Mouse (Mus musculus): ENCODE results near the gene Lce1m. TPM values are rescaled to one million over a fixed set of nuclear protein-coding genes. Genes with fewer than 3 reads are reported as not detected.

Gene Lce1m
- total and polyA plus RNA-seq, 3 experiments: 0.38 TPM; not detected in 2

DNA sequence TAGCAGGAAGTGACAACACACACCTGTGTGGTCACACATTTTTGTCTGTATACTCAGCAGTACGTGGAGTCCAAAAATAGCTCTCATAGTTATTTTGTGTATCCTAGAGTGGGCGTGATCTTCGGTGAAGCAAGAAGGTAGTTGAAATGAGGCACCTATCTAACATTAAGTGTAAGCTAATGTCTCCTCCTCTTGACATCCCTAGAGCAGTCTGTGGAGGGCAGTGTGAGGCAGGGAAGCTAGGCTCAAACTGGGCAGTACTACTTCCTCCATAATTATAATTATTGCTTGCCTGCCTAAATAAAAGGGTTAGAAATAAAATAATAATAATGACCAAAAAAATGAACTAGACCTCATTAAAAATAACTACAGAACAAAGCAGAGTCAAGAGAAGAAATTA lies 18.2 kb downstream of the Lce1m start:
- no peak for DNase-seq (ENCODE audit: low spot score)
- H3K4me3 ChIP-seq (ENCODE audit: low read depth, low read length): no peak overlapping the region
- H3K9me3 ChIP-seq (replicated peaks): peaks cover 2% of the 10 kb centered on the region; the same call in 1 of the 2 replicates
- no peak for TF ChIP-seq POLR2AphosphoS5 (IDR thresholded peaks at IDR 0.05; ENCODE audit: insufficient replicate concordance, low read depth, low read length)
- no peak for TF ChIP-seq GATA2 (IDR thresholded peaks at IDR 0.05; ENCODE audit: borderline replicate concordance, low read depth, low read length)
- no peak for TF ChIP-seq TAL1 (conservative IDR thresholded peaks at IDR 0.05; ENCODE audit: low read depth, low read length)
- no peak for TF ChIP-seq GATA1 (IDR thresholded peaks at IDR 0.05; ENCODE audit: borderline replicate concordance, low read length)
- no peak for TF ChIP-seq CTCF (IDR thresholded peaks at IDR 0.05; ENCODE audit: low read depth, low read length)
- no peaks in the 10 kb centered on the region for H3K27me3 ChIP-seq (ENCODE audit: insufficient read depth, low read length)
- ATAC-seq (ENCODE audit: extremely low read depth, insufficient number of reproducible peaks, low FRiP score, poor library complexity, severe bottlenecking): no peak
- no peaks in the 10 kb centered on the region for H3K4me1 ChIP-seq (ENCODE audit: insufficient read depth, low read depth, low read length)
- no peaks in the 10 kb centered on the region for H3K36me3 ChIP-seq (replicated peaks)

DNA sequence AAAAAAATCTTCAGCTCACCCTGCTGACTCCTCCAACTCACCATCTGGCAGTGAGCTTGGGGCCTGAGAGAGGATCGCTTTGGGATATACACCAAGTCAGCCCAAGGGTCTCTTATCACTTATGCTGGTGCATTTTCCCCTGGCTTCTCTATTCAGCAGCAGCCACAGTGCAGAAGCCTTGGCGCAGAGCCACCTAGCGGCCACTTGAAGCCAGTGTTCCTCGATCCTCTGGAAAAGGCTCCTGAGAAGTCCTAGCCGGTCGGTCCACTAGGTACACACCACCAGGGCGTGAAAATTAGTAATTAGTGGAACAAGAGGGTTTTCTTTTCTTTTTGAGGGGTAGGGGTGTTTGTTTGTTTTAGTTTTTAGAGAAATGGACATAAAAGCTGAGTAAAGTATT lies 20.2 kb downstream of the Lce1m start:
- no peaks in the 10 kb centered on the region for H3K27me3 ChIP-seq (ENCODE audit: insufficient read depth, low read length)
- no peak overlapping the region for H3K4me3 ChIP-seq (ENCODE audit: low read depth, low read length)
- H3K9me3 ChIP-seq (replicated peaks): peaks cover 2% of the 10 kb centered on the region; the same call in 1 of the 2 replicates
- no peaks in the 10 kb centered on the region for H3K36me3 ChIP-seq (replicated peaks)
- peak; percentile 40; the same call in 1 of the 2 replicates for ATAC-seq (ENCODE audit: extremely low read depth, insufficient number of reproducible peaks, low FRiP score, poor library complexity, severe bottlenecking)
- no peak for DNase-seq (ENCODE audit: low spot score)
- 0 out of 2 replicates have a peak, but pooled peaks have one; percentile 4 for TF ChIP-seq CTCF (IDR thresholded peaks at IDR 0.05; ENCODE audit: low read depth, low read length)
- TF ChIP-seq GATA2 (IDR thresholded peaks at IDR 0.05; ENCODE audit: borderline replicate concordance, low read depth, low read length): no peak
- H3K4me1 ChIP-seq (ENCODE audit: insufficient read depth, low read depth, low read length): no peaks in the 10 kb centered on the region

DNA sequence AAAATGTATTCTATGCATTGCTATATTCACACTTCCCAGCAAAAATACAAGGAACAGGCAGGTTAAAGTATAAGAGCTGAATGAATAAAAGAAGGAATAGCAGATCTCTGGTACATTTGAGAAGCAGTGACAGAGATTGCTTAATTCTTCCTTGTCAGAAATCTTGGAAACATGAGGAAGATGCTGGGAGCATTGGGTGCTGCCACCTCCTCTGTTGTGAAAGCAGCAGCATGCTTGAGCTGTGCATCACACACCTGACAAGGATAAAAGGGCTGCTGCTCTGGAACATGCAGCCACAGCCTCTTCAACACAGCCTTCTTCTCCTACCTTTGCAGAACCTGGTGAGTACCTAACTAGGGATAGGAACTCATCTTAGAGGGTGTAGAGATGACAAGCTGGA lies 26.9 kb downstream of the Lce1m start, which contains the start of gene Lce3f:
Lce3f (plus strand) TSS at position 301 of the 400 bp plus-strand sequence.
- DNase-seq (ENCODE audit: low spot score) (no peak), ATAC-seq (ENCODE audit: extremely low read depth, insufficient number of reproducible peaks, low FRiP score, poor library complexity, severe bottlenecking) (no peak)
- Histone ChIP-seq H3K36me3 (replicated peaks) (no peaks in the 10 kb centered on the region), H3K9me3 (replicated peaks) (0 out of 2 replicates have a peak, but pooled peaks cover 2% of the 10 kb centered on the region), H3K27me3 (ENCODE audit: insufficient read depth, low read length) (no peaks in the 10 kb centered on the region), H3K4me1 (ENCODE audit: insufficient read depth, low read depth, low read length) (no peaks in the 10 kb centered on the region), H3K4me3 (ENCODE audit: low read depth, low read length) (no peak within 1 kb of the TSS)
- TF ChIP-seq GATA1 (IDR thresholded peaks at IDR 0.05; ENCODE audit: borderline replicate concordance, low read length): no peak
- no peak for TF ChIP-seq CTCF (IDR thresholded peaks at IDR 0.05; ENCODE audit: low read depth, low read length)
- no peak for TF ChIP-seq TAL1 (conservative IDR thresholded peaks at IDR 0.05; ENCODE audit: low read depth, low read length)
- TF ChIP-seq POLR2AphosphoS5 (IDR thresholded peaks at IDR 0.05; ENCODE audit: insufficient replicate concordance, low read depth, low read length): no peak
- TF ChIP-seq GATA2 (IDR thresholded peaks at IDR 0.05; ENCODE audit: borderline replicate concordance, low read depth, low read length): no peak

DNA sequence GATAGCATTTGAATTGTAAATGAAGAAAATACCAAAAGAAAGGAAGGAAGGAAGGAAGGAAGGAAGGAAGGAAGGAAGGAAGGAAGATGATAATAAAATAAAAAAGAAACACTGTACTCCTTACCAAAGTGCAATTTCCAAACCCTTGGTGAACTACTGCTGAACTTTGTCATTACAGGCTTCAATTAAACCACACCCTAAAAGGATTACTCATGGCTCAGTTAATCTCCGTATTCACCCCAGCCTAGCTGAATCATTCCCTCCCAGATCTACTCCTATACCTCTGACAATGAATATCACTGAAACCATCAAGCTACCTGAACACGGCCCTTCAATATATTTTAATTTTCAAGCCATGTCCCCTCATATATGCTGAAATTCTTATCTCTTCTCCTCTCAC lies 40.4 kb downstream of the Lce1m start:
- H3K36me3 ChIP-seq (replicated peaks): no peaks in the 10 kb centered on the region
- no peaks in the 10 kb centered on the region for H3K4me1 ChIP-seq (ENCODE audit: insufficient read depth, low read depth, low read length)
- TF ChIP-seq CTCF (IDR thresholded peaks at IDR 0.05; ENCODE audit: low read depth, low read length) (no peak), TAL1 (conservative IDR thresholded peaks at IDR 0.05; ENCODE audit: low read depth, low read length) (no peak), GATA1 (IDR thresholded peaks at IDR 0.05; ENCODE audit: borderline replicate concordance, low read length) (no peak), GATA2 (IDR thresholded peaks at IDR 0.05; ENCODE audit: borderline replicate concordance, low read depth, low read length) (no peak), POLR2AphosphoS5 (IDR thresholded peaks at IDR 0.05; ENCODE audit: insufficient replicate concordance, low read depth, low read length) (no peak)
- no peak overlapping the region for H3K4me3 ChIP-seq (ENCODE audit: low read depth, low read length)
- H3K9me3 ChIP-seq (replicated peaks): no peaks in the 10 kb centered on the region
- ATAC-seq (ENCODE audit: extremely low read depth, insufficient number of reproducible peaks, low FRiP score, poor library complexity, severe bottlenecking): no peak
- no peak for DNase-seq (ENCODE audit: low spot score)
- no peaks in the 10 kb centered on the region for H3K27me3 ChIP-seq (ENCODE audit: insufficient read depth, low read length)

Other genes with a start within 250 kb of the Lce1m start
- not detected in 2 replicates for gene Lce1i, start 240.2 kb downstream of the Lce1m start, total RNA-seq (2014; fragmentation: Nextera tagmentation)
- not detected in 2 replicates for gene Lce1i, start 240.2 kb downstream of the Lce1m start, total RNA-seq (2017)
- not detected in 2 replicates for gene Lce1i, start 240.2 kb downstream of the Lce1m start, polyA plus RNA-seq (2012)
- not detected in 2 replicates for gene Lce1j, start 228.5 kb downstream of the Lce1m start, total RNA-seq (2014; fragmentation: Nextera tagmentation)
- not detected in 2 replicates for gene Lce1j, start 228.5 kb downstream of the Lce1m start, total RNA-seq (2017)
- gene Lce1j, start 228.5 kb downstream of the Lce1m start, polyA plus RNA-seq (2012): not detected in 2 replicates
- not detected in 2 replicates for gene Lce1k, start 211.2 kb downstream of the Lce1m start, total RNA-seq (2014; fragmentation: Nextera tagmentation)
- not detected in 2 replicates for gene Lce1k, start 211.2 kb downstream of the Lce1m start, total RNA-seq (2017)
- gene Lce1k, start 211.2 kb downstream of the Lce1m start, polyA plus RNA-seq (2012): not detected in 2 replicates
- not detected in 2 replicates for gene Kprp, start 191.8 kb downstream of the Lce1m start, total RNA-seq (2014; fragmentation: Nextera tagmentation)
- gene Kprp, start 191.8 kb downstream of the Lce1m start, total RNA-seq (2017): 0.05 and 0.06 TPM in 2 replicates
- gene Kprp, start 191.8 kb downstream of the Lce1m start, polyA plus RNA-seq (2012): not detected in 2 replicates
- not detected in 2 replicates for gene Lce1l, start 167.8 kb downstream of the Lce1m start, total RNA-seq (2014; fragmentation: Nextera tagmentation)
- gene Lce1l, start 167.8 kb downstream of the Lce1m start, total RNA-seq (2017): not detected in 2 replicates
- gene Lce1l, start 167.8 kb downstream of the Lce1m start, polyA plus RNA-seq (2012): not detected in 2 replicates
- gene 2310050C09Rik, start 148.8 kb downstream of the Lce1m start, total RNA-seq (2014; fragmentation: Nextera tagmentation): not detected in 2 replicates
- not detected in 2 replicates for gene 2310050C09Rik, start 148.8 kb downstream of the Lce1m start, total RNA-seq (2017)
- gene 2310050C09Rik, start 148.8 kb downstream of the Lce1m start, polyA plus RNA-seq (2012): not detected in 2 replicates
- not detected in 2 replicates for gene Lce3a, start 92.8 kb downstream of the Lce1m start, total RNA-seq (2014; fragmentation: Nextera tagmentation)
- gene Lce3a, start 92.8 kb downstream of the Lce1m start, total RNA-seq (2017): not detected in 2 replicates
- not detected in 2 replicates for gene Lce3a, start 92.8 kb downstream of the Lce1m start, polyA plus RNA-seq (2012)
- not detected in 2 replicates for gene Lce3b, start 86.1 kb downstream of the Lce1m start, total RNA-seq (2014; fragmentation: Nextera tagmentation)
- not detected in 2 replicates for gene Lce3b, start 86.1 kb downstream of the Lce1m start, total RNA-seq (2017)
- not detected in 2 replicates for gene Lce3b, start 86.1 kb downstream of the Lce1m start, polyA plus RNA-seq (2012)
- gene Lce3c, start 74.6 kb downstream of the Lce1m start, total RNA-seq (2014; fragmentation: Nextera tagmentation): not detected in 2 replicates
- not detected in 2 replicates for gene Lce3c, start 74.6 kb downstream of the Lce1m start, total RNA-seq (2017)
- gene Lce3c, start 74.6 kb downstream of the Lce1m start, polyA plus RNA-seq (2012): not detected in 2 replicates
- gene Lce3d, start 61.7 kb downstream of the Lce1m start, total RNA-seq (2014; fragmentation: Nextera tagmentation): not detected in 2 replicates
- 0.46 TPM in 1 of 2 replicates, not detected in the other for gene Lce3d, start 61.7 kb downstream of the Lce1m start, total RNA-seq (2017)
- gene Lce3d, start 61.7 kb downstream of the Lce1m start, polyA plus RNA-seq (2012): not detected in 2 replicates
- not detected in 2 replicates for gene Lce3e, start 52.0 kb downstream of the Lce1m start, total RNA-seq (2014; fragmentation: Nextera tagmentation)
- gene Lce3e, start 52.0 kb downstream of the Lce1m start, total RNA-seq (2017): not detected in 2 replicates
- gene Lce3e, start 52.0 kb downstream of the Lce1m start, polyA plus RNA-seq (2012): not detected in 2 replicates
- gene Lce3f, start 26.8 kb downstream of the Lce1m start, total RNA-seq (2014; fragmentation: Nextera tagmentation): not detected in 2 replicates
- gene Lce3f, start 26.8 kb downstream of the Lce1m start, total RNA-seq (2017): not detected in 2 replicates
- gene Lce3f, start 26.8 kb downstream of the Lce1m start, polyA plus RNA-seq (2012): not detected in 2 replicates
- gene Crct1, start 3.4 kb downstream of the Lce1m start, total RNA-seq (2014; fragmentation: Nextera tagmentation): not detected in 2 replicates
- not detected in 2 replicates for gene Crct1, start 3.4 kb downstream of the Lce1m start, total RNA-seq (2017)
- not detected in 2 replicates for gene Crct1, start 3.4 kb downstream of the Lce1m start, polyA plus RNA-seq (2012)
- not detected in 2 replicates for gene Gm4858, start 49.8 kb upstream of the Lce1m start, total RNA-seq (2014; fragmentation: Nextera tagmentation)
- 0.27 TPM in 1 of 2 replicates, not detected in the other for gene Gm4858, start 49.8 kb upstream of the Lce1m start, total RNA-seq (2017)
- not detected in 2 replicates for gene Gm4858, start 49.8 kb upstream of the Lce1m start, polyA plus RNA-seq (2012)
- gene Crnn, start 125.7 kb upstream of the Lce1m start, total RNA-seq (2014; fragmentation: Nextera tagmentation): not detected in 2 replicates
- 0.22 TPM in 1 of 2 replicates, not detected in the other for gene Crnn, start 125.7 kb upstream of the Lce1m start, total RNA-seq (2017)
- gene Crnn, start 125.7 kb upstream of the Lce1m start, polyA plus RNA-seq (2012): not detected in 2 replicates
- not detected in 2 replicates for gene Flg2, start 178.2 kb upstream of the Lce1m start, total RNA-seq (2014; fragmentation: Nextera tagmentation)
- gene Flg2, start 178.2 kb upstream of the Lce1m start, total RNA-seq (2017): under 0.01 TPM in 2 replicates
- not detected in 2 replicates for gene Flg2, start 178.2 kb upstream of the Lce1m start, polyA plus RNA-seq (2012)

All from G1E (cell line).